Mouse (Mus musculus) neural tube, embryonic 10.5 days (tissue): ENCODE measurements around the gene Agbl3.

Experiments
- DNase-seq: peaks from one replicate; pipeline ENCODE4 v3.0.0-alpha.2; 2017; ENCODE audit warnings: low spot score; ENCODE audit errors: extremely low spot score

Agbl3 gene

DNA sequence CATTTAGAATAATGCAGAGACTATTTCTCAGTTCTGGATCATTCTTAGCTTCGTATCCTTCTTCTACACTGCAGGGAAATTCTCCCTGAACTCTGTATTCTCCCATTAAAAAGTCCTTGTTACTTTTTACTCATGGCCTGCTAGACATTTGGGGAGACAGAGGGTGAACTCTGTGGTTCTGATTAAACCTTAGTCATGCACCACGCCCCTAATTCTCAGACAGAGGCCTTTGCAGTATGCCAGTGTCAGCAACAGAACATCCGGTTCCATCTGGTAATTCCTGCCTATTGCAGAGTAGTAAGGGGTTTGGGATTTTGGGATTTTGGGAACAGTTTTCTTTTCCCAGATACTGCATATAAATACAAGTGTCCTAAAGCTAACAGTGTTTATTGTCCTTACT lies 16.6 kb downstream of the Agbl3 start:
- no peak for DNase-seq

DNA sequence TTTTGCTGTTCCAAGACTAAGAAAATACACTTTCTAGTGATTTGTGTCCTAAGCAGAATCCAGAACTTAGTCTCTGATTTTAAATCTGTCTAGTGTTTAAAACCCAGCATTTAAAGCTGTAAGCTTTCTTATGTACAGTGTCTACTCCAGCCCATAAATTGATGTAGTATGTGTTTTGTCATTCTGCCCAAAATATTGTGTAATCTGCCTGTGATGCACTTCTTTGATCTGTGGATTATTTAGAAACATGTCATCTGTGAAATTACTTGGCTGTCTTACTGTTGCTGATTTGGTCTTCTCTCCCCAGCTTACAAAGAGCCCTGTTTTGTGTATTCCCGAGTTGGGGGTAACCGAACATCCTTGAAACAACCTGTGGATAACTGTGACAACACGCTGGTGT lies 17.7 kb downstream of the Agbl3 start:
- DNase-seq = no peak

- no peak for DNase-seq
Observed at GRCm38 (mm10) chr6:34805582-34805981, 25.4 kb downstream of the Agbl3 start.

DNA sequence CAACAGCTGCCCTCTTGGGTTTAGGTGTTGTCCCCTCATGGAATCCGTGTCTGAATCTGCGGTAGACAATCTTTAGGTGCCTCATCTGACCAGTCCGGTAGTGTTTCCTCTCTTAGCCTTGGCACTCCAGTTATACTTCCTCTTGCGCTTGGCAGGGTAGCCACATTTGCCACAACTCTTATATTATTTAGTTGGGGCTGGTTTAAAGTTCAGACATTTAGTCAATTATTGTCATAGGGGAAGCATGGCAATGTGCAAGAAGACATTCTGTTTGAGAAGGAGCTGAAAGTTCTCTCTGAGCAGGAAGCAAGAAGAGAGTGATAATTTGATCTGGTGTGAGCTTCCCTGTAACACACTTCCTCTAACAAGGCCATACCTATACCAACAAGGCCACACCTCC lies 30.4 kb downstream of the Agbl3 start:
- DNase-seq = no peak

DNA sequence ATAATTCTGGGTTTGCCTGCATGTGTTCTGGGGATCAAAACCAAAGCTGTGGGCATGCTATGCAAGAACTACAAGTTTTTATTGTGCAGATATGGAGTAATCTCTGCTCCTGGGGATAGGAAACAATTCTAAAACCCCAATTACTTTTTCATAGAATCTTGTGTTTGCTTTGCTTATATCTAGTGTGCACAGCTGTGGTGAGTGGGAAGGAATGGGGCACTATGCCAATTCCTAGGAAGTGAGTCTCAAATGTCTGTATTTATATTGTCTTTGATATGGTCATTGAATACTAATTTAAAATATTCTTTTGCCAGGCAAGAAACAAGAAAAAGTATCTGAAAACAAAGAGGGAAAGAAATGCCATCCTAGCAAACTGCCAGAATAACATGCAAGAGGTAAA lies 44.2 kb downstream of the Agbl3 start:
- DNase-seq = no peak

GRCm38 (mm10) chr6:34832352-34832751 lies 52.1 kb downstream of the Agbl3 start:
- DNase-seq = no peak

DNA sequence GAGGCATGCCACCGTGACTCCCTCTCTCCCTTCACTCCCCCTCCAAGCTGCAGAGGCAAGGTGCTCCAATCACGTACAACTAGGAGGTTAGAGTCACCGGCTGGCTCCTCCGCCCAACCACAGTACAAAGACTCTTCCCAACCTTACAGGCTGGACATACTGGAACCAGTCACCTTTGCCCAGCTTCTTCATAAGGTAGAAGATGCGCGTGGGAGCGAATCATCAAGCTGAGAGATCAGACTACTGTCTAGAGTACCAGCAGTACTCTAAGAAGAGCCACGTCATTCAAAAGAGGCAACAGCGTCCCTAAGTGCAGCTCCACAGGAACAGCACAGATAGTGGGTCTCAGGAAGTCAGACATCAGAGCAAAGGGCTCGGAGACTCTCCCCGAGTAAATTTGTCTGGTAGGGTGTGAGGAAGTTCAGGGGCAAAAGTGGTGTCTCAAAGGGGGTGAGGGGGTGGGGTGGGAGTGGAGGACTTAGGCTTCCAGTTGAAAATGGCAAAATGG lies 81.4 kb downstream of the Agbl3 start:
- no peak for DNase-seq

DNA sequence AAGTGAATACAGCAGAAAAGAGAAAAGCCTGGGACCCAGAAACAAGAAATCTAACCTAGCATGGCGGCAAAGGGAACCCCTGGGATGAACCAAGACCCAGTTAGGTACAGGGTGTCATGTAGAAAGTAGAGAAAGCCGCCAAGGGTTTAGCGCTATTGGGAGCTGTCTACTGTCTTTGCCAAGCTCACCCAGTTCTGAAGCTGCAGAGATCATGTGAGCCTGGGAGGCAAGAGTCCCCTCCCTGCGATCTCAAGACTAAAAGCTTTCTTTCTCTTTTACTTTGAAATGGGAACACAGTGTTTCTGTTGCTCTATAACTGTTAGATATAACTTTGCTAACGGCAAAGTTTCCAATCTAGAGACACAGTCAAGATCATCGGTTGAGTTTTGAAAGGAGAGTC lies 82.1 kb downstream of the Agbl3 start:
- no peak for DNase-seq

DNA sequence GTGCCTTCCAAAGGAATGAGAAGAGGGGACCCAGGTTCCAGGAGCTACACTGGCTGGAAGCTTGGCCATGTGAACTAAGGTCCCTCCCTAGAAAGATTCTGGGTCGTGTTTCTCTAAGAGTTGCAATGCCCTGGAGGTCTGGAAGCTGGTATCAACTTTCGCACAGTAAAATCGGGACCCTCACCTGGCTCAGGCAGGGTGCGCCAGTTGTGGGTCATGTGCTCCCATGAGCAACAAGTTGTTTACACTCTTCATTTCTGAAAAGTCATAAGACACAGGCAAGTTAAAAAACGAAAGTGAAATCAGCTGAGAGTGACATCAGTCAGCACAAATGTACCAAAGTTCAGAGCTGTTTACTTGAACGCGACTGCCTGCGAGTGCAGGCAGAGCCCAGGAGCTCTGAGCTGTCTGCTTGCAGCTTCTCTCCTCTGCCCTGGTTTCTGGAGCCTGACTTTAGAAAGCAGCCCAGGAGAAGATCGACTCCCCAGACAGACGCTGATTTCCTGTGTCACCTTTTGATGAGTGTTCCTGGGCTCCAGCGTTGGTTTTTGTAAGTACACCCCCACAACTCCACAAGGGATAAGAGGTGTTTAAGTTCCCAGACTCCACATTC lies 82.7 kb downstream of the Agbl3 start, which contains the start of gene Tmem140:
Tmem140 (plus strand) TSS at position 356 of the 613 bp plus-strand sequence.
- peak; percentile 13 for DNase-seq

- DNase-seq = no peak
Observed at GRCm38 (mm10) chr6:34863786-34864514, 83.7 kb downstream of the Agbl3 start.

DNA sequence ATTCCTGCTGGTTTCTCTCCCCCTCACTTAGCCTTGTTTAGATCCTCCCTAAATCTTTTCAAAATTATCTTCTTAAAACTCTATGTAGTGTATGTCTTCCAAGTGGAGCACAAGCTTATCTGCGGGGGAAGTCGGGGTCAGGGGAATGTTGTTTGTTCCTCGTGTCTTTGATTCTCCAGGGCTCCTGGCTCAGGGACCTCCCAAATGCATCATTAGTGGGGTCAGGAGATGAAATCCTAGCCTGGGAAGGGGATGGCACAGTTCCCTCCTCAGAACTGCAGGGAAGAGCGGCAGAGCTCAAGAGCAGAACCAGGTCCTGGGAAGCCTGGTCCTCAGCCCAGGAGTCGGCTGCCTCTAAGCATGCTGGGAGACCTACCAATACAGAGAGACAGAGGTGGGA lies 85.0 kb downstream of the Agbl3 start:
- no peak for DNase-seq

GRCm38 (mm10) chr6:34865711-34866593 lies 85.7 kb downstream of the Agbl3 start:
- DNase-seq = peak; percentile 12

GRCm38 (mm10) chr6:34866786-34867185 lies 86.6 kb downstream of the Agbl3 start:
- DNase-seq = no peak

GRCm38 (mm10) chr6:34867301-34867994 lies 87.2 kb downstream of the Agbl3 start:
- DNase-seq = peak; percentile 13

DNA sequence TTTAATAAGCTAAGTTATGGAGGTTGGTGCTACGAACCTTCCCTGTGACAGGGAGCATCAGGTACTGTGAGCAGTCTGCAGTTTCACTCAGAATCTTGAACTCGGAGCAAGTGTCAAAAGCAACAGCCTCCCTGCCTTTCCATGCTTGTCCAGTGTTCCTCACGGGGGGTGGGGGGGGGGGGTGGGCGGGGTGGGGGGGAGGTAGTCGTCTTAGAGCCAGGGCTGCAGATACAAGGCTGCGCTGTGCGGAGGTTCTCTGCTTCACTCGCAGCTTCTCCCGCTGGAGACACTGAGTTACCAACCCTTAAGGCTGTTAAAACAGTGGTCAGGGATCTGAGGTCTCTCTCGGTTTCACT lies 87.7 kb downstream of the Agbl3 start:
- DNase-seq = no peak

GRCm38 (mm10) chr6:34868507-34869217 lies 88.4 kb downstream of the Agbl3 start:
- peak; percentile 12 for DNase-seq

DNA sequence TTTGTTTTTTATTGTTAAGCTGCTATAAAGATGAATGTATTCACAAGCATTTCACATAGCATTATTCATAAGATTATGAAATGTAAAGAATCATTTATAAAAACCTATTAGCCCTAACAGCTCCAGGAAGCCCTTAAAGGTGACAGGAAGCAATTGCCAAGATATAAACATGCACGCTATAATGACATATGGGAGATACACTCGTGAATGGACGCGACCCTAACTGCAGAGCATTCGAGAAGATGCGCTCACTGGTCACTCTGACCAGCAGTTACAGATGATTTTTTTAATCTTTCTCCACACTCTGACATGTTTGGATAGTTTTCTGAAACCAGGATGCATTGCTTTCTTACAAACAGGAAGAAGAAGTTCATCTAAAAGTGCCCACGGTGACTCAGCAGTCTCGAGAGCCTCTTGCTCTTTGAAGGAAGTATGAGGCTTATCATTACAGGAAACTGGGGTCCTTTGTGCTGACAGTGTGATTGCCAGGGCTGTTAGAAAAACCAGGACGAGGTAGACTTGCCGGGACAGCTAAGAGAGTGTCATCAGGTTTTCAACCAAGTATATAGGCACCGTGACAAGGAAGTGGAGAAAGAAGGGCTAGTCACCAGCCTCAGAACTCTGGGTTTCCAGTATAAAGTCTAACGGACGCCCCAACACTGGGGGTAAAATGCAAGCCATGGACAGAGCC lies 89.1 kb downstream of the Agbl3 start:
- DNase-seq = peak; percentile 13

DNA sequence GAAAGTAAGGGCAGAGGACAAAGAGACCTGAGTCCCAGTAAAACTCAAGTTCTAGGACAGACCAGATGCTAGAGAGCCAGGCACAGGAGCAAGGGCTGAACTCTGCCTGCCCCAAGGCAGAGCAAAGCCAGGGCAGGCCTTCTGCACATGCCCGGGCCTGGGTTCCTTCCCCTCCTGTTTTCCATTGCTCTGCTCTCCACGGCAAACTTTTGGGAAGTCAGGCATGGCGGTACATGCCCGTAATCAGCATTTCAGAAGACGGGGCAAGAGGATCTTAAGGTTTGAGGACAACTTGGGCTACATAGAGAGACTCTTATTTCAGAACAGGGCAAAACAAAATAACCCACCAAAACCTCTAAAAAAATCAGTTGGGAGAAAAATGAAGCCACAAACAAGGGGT lies 89.9 kb downstream of the Agbl3 start:
- peak; percentile 11 for DNase-seq

DNA sequence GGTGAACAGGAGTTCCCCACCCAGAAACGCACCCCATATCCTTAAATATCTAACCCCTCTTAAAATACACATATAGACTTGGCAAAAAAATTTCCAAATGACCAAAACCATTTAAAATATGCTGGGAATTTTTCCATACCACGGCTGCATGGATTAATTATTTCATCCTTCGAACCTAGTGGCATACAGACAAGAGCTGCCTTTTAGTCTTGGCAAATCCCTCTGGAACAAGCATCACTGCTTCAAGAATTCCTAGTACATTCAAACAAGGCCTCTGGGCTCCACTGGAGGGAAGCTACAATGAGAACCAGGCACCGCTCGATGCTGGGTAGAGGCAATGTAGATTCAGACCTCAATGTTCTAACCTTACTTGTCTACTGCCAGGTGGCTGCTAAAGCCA lies 90.5 kb downstream of the Agbl3 start:
- no peak for DNase-seq

- DNase-seq = peak; percentile 10
Observed at GRCm38 (mm10) chr6:34871929-34872328, 91.7 kb downstream of the Agbl3 start.
